Mouse (Mus musculus) skeletal muscle tissue, adult 2 months (tissue): ENCODE measurements at regions not wholly inside any gene's neighbourhood (a gene's known extent, or its start where the extent isn't known, plus 50 kb on each side); places are given as distances from the start of the nearest gene placed in this dataset.

ENCODE experiments used
- DNase-seq: peaks from one replicate; pipeline ENCODE4 v3.0.0-alpha.2; 2012; ENCODE audit warnings: low read depth, low spot score

- no peak for DNase-seq
These were observed 95.0 kb upstream of the Arhgef9 start for GRCm38 (mm10) chrX:95291676-95292075.

- DNase-seq = no peak
These were observed 85.4 kb upstream of the Arhgef9 start for GRCm38 (mm10) chrX:95282038-95282437.

GRCm38 (mm10) chrX:95253517-95253916 is 56.9 kb upstream of the Arhgef9 start:
- DNase-seq = peak; percentile 3
